In genomic region chr13:63696399-63696798, GRCm38 (mm10) we compare ENCODE assay signal across 8 mouse cellular contexts.
DNase-seq lines count a peak whose midpoint lies in the region; ATAC-seq and TF ChIP-seq lines count a peak whose summit lies in the region.

No protein-coding gene starts in this region.

- H3K9ac ChIP-seq in hindbrain, embryonic 14.5 days, result no peak overlapping the region

- no peak overlapping the region for H3K4me3 ChIP-seq in E14TG2a.4 (replicated peaks; ENCODE audit: low read length)
- no peak overlapping the region for H3K4me3 ChIP-seq in hindbrain, embryonic 14.5 days (replicated peaks; ENCODE audit: low read length)

- no peak overlapping the region for H3K4me2 ChIP-seq in hindbrain, embryonic 14.5 days (replicated peaks)

- peaks cover 7% of the 10 kb centered on the region for H3K4me1 ChIP-seq in E14TG2a.4 (replicated peaks; ENCODE audit: low read depth, low read length)
- no peaks in the 10 kb centered on the region for H3K4me1 ChIP-seq in hindbrain, embryonic 14.5 days (replicated peaks; ENCODE audit: control insufficient read depth, insufficient read depth, low read length)

- H3K27me3 ChIP-seq in E14TG2a.4 (ENCODE audit: insufficient read depth, low read length), result 0 out of 2 replicates have a peak, but pooled peaks cover 5% of the 10 kb centered on the region
- no peaks in the 10 kb centered on the region for H3K27me3 ChIP-seq in hindbrain, embryonic 14.5 days (ENCODE audit: control insufficient read depth, insufficient read depth, low read length)

- WGBS in hindbrain, embryonic 14.5 days, result 62% methylated on average over 3 of the region's 3 CpGs

- H3K27ac ChIP-seq in hindbrain, embryonic 14.5 days, result no peak overlapping the region

- ATAC-seq in hematopoietic stem cell, adult 5-6 weeks (replicated peaks in 1 of 2; ENCODE audit: insufficient read depth in 1 of 2, low FRiP score in 2 of 2, low TSS enrichment in 1 of 2, low read depth in 1 of 2, poor library complexity in 2 of 2, severe bottlenecking in 2 of 2), result peak; percentile 71 to 80
- ATAC-seq in hindbrain, embryonic 14.5 days (ENCODE audit: low FRiP score), result no peak

- no peaks in the 10 kb centered on the region for H3K9me3 ChIP-seq in E14TG2a.4 (ENCODE audit: low read length)
- no peaks in the 10 kb centered on the region for H3K9me3 ChIP-seq in hindbrain, embryonic 14.5 days (ENCODE audit: control insufficient read depth, low read length)

- no peaks in the 10 kb centered on the region for H3K36me3 ChIP-seq in E14TG2a.4 (ENCODE audit: insufficient read depth, low read length)
- H3K36me3 ChIP-seq in hindbrain, embryonic 14.5 days (replicated peaks; ENCODE audit: control insufficient read depth, insufficient read depth), result no peaks in the 10 kb centered on the region

- peak; percentile 79 for TF ChIP-seq CTCF in E14TG2a.4 (conservative IDR thresholded peaks at IDR 0.05; ENCODE audit: low read length)

- peak; percentile 18 for DNase-seq in layer of hippocampus, adult 11-12 months (ENCODE audit: low spot score)
- no peak for DNase-seq in layer of hippocampus, adult 8-10 months (ENCODE audit: low spot score in 2 of 2)
- DNase-seq in adipocyte (ENCODE audit: low spot score), result peak; percentile 66
- DNase-seq in retina, postnatal 1 day, result peak; percentile 58
- no peak for DNase-seq in hindbrain, embryonic 14.5 days (ENCODE audit: low spot score)
- DNase-seq in urinary bladder, postnatal 10 days (ENCODE audit: low spot score), result no peak

Comparison
In these comparisons a context has a peak if more than half of its experiments do, and no peak if none do; other contexts are left out.
1. DNase-seq: peak in layer of hippocampus, adult 11-12 months (single experiment), adipocyte (single experiment) and retina, postnatal 1 day (single experiment); none in layer of hippocampus, adult 8-10 months (0 of 2), hindbrain, embryonic 14.5 days (single experiment) and urinary bladder, postnatal 10 days (single experiment).